Mouse (Mus musculus) MEL-GATA-1-ER (cell line): ENCODE results near the gene Caskin1.

Source experiments
- DNase-seq: peaks from one replicate; pipeline ENCODE4 v3.0.0-alpha.2; 2012; ENCODE audit warnings: low read depth; ENCODE audit errors: extremely low read depth

The Caskin1 gene

GRCm38 (mm10) chr17:24494627-24495335 is 6.4 kb downstream of the Caskin1 start:
- no peak for DNase-seq

- no peak for DNase-seq
These were observed 7.0 kb downstream of the Caskin1 start for GRCm38 (mm10) chr17:24495443-24495842.

GRCm38 (mm10) chr17:24496026-24496425 is 7.6 kb downstream of the Caskin1 start:
- DNase-seq = no peak

GRCm38 (mm10) chr17:24502208-24502607 is 13.8 kb downstream of the Caskin1 start:
- DNase-seq = no peak

- no peak for DNase-seq
These were observed 15.7 kb downstream of the Caskin1 start for GRCm38 (mm10) chr17:24504085-24504484.

- DNase-seq = no peak
These were observed 17.0 kb downstream of the Caskin1 start for GRCm38 (mm10) chr17:24505286-24505955.

DNA sequence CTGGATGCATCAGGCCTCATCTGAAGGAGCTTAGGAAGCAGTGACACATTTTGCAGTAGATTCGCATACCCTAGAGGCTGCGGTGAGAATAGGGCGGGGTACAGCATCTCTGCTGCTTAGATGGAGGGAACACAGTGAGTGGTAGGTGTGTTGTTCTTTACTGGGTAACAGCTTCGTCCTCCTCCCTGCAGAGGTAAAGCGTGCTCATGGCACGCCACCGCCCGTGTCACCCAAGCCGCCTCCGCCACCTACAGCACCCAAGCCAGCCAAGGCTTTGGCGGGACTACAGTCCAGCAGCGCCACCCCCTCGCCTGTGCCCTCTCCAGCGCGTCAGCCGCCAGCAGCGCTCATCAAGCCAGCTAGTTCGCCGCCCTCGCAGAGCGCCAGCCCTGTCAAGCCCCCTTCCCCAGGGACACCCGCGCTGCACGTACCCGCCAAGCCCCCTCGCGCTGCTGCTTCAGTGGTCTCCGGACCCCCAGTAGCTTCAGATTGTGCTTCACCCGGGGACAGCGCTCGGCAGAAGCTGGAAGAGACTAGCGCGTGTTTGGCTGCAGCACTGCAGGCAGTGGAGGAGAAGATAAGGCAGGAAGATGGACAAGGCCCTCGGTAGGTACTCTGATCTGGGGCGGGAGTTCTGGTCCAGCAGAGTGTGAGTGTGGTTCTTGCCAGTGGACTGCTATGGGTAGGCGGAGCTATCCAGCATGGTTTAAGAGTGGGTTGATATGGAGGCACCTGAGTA is 18.1 kb downstream of the Caskin1 start:
- no peak for DNase-seq

DNA sequence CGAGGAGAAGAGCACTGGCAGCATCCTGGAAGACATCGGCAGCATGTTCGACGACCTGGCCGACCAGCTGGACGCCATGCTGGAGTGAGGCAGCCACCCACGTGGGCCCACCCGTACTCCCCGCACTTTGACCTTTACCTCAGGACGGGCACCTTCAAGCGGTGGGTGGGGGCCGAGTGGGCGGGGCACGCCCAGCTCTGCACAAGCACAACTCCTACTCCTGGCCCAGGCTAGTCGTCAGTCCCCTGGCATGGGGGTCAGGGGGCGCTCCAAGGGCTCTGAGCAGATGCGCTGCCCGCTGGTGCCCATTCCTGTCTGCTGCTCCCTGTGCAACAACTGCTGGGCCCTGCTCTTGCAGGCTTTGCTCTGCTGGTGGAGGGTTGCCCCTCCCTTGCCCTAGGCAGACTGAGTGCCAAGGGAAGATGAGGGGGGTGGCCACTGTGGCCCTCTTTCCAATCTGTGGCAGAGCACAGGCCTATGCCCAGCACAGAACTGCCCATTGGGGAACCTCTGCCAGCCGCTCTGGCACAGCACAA is 18.8 kb downstream of the Caskin1 start:
- no peak for DNase-seq

DNA sequence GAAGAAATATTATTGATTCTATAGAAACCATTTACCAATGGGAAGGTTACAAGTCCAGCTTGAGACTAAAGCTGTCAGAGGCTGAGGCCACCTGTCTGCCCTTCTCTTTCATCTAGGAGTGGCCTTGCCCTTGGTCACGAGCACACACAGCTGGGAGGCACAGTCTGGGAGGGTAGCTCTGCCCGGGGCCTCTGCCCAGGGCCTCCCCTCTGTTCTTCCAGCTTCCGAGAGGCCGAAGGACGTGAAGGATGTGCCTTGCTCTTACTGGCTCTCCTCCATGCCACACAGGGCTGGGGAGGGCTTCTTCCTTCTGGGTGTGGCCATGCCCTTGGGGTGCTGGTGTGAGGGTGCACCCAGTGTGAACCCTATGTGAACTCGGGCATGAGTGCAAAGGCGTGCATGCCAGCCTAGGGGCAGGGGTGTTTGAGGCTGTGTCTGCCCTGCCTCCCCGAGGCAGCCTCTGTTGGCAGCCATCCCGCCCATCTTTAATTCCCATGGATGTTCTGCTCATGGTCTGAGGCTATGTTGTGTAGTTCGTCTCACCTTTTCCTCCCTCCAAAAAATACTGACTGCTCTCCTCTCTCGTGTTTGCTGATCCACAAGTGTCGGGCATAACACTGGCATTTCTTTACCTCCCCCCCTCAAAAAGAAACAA is 19.5 kb downstream of the Caskin1 start:
- no peak for DNase-seq

DNA sequence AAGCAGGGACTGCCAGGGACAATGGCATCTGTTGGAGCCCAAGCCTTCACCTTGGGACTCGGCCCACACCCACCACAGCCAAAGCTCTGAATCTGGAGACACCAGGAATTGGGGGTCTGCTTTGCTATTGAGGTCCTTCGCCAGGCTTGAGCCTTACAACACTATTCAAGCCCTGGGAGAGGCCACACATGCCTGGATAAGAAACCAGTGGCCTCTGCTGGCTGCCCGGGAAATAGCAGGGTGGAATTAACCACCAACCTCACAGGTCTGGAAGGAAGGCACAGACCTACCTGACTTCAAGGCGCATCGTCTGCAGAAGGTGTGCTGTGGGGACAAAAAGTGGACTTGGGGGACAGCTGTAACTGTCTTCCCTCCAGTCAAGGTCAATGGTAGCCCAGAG is 25.2 kb downstream of the Caskin1 start:
- no peak for DNase-seq

DNA sequence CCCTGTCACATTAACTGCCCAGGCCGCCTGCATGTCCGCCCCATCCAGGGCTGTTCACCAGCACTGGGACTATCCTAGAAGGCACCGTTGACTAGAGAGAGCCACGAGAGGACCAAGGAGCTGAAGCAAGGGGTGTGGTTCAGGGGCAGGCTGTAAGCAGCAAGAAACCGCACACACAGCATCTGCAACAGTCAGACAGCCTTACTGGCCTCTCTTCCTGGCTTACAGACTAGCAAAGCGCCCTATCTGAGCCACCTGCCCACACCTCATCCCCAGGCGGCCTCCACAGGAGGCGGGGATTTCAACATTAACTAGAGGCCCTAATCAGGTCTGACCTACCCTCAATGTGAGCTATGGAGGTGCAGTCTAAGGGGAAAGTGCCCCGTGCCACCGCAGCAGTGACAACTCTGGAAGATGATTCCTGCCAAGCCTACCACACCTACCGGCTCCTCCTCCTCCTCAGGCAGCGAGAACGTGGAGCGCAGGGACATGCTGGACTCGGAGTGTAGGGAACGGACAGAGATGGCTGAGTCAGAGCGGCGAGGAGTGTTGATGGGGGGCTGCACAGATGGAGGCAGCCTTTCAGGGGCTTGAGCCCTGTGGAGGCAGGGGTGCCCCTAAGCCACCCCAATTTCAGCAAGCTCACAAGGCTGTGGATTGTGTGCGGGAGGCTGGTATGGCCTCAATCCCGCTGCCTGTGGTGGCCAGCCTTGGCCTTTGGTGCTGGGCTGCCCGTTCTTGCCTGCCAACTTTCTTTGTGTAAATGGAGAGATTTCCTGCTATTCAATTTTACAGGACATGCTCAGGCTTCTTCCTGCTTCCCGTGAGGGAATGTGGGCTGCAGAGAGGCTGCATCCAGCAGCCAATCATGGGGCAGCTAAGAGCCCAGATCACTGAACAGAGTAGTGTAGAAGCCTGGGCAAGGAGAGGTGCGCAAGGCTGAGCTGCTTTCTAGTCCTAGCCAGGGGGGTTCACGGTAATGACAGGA is 26.2 kb downstream of the Caskin1 start:
- DNase-seq = no peak

GRCm38 (mm10) chr17:24520450-24520849 is 32.0 kb downstream of the Caskin1 start:
- DNase-seq = no peak

- DNase-seq = no peak
These were observed 36.3 kb downstream of the Caskin1 start for GRCm38 (mm10) chr17:24524734-24525133.

- no peak for DNase-seq
These were observed 38.9 kb downstream of the Caskin1 start for GRCm38 (mm10) chr17:24527315-24527714.

DNA sequence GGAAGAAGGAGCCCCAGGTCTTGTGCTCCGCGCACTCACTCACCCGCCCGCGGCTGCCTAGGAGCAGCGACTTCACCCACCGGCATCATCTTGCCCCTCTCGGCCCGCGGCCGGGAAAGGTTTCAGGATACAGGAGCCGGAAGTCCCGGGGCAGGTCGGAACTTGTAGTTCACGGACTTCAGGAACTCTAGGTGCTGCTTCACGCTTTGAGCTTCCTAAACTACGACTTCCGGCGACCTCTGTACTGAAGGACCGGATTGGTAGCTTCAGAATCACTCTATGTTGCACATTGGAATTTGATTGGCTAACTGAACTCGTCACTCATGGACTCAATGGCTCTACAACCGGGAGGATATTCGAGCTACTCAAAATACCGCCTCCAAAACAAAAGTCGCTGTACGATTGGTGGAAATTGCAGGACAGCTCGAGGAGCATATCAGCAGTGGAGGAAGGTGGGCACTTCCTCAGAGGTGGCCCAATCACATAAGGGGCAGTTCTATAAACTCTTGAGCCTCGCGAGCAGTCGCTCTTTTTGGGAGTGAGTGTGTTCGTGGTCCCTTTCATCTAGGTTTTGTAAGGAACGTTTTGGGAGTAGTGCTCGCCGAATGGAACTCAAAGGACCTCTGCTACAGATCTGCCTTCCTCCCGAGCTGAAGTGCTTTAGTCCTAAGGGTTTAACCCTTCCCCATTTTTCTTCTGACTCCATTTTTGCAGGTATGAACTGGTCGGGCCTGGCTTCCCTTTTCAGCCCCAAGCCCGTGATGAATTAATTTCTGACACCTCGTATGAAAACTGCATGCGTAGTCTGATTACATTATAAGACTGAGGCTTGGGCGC is 39.5 kb downstream of the Caskin1 start, which contains the start of gene Traf7:
Traf7 (minus strand) TSS at position 216 of the 837 bp plus-strand sequence.
- DNase-seq = peak; percentile 100

GRCm38 (mm10) chr17:24528560-24528918 is 40.1 kb downstream of the Caskin1 start:
- no peak for DNase-seq

DNA sequence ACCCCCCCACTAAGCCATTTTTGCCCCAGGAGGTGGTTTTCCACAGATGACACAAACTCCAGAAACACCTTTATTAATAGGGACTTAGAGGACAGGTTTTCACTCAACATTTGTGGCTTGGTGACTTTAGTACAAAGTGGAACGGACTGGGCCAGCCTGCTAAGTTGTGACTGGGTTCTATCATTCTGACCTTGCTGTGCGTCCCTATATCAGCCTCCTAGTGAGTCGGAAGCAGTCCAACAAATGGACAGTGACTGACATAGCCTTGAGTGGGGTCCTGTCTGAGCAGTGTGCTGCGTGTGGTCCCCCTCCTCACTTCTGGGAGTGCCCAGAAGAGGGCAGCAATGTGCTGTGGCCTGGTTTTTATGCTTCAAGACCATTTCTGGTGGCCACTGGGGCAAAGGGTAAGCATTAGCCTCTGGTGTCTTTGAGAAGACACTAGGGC is 40.6 kb downstream of the Caskin1 start:
- DNase-seq = no peak

DNA sequence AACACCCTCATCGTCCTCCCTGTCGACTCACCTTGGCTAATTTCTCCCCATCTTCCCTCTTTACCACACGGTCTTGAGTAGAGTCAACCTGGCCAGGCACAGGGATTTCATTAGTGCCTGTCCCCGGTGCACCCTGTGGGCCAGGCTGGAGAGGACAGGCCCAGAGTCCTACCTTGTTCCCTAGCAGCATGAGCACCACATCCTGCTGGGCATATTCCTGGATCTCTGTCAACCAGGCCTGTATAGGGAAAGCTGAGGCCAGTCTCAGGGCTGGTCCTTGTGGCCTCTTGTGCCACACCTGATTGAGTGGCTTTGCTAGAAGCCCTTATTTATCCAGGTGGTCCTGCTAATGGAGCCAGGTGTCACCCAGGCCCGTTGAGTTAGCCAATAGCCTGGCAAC is 41.5 kb downstream of the Caskin1 start:
- DNase-seq = no peak

GRCm38 (mm10) chr17:24530361-24531050 is 42.1 kb downstream of the Caskin1 start:
- DNase-seq = no peak
